Mouse (Mus musculus) c-Kit-positive CD71-positive TER-119-negative erythroid progenitor cells, embryonic 14.5 days (primary cell): ENCODE data around the gene Gpsm1.
"Not testable (repeated sequence)": the region's sequence is repeated elsewhere in the genome, so short reads cannot be mapped to it uniquely, and the experiment has no call there.

ENCODE experiments used
- DNase-seq: peaks from one replicate; pipeline ENCODE4 v3.0.0-alpha.2; 2013; ENCODE audit warnings: low read depth

The Gpsm1 gene

GRCm38 (mm10) chr2:26380131-26380771, 64.9 kb downstream of the Gpsm1 start, which contains the start of gene Snapc4:
Snapc4 (minus strand) TSS chr2:26380653.
- DNase-seq: peak; percentile 79

DNA sequence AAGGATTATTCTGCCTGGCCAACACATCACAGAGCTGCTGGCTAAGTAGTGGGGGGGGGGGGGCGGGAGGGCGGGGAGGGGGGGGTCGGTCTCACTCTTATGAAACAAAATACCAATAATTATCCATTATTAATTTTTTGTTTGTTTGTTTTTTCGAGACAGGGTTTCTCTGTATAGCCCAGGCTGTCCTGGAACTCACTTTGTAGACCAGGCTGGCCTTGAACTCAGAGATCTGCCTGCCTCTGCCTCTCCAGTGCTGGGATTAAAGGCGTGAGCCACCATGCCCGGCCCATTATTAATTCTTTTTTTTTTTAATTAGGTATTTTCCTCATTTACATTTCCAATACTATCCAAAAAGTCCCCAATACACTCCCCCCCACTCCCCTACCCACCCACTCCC, 65.6 kb downstream of the Gpsm1 start:
- not testable (repeated sequence) for DNase-seq

DNA sequence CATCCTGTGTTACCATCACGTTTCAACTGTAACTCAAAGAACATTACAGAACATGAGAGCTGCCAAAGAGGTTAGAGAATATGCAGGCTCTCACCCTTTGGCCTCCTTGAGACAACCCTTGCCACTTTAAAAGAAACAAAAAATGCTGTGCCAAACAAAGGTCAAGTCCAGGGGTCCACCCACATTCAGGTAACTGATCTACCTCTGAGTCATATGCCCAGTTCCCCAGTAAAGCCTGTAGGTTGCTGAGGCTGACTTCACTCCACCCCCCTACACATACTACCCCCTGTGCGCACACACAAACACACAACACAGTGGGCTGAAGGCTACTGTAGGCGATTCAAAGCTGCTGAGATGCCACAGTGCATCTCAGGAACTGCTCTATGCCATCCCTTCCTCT, 72.4 kb downstream of the Gpsm1 start:
- DNase-seq: no peak

- no peak for DNase-seq
These were observed 73.4 kb downstream of the Gpsm1 start for GRCm38 (mm10) chr2:26388682-26389153.

- DNase-seq: peak; percentile 68
These were observed 73.9 kb downstream of the Gpsm1 start, which contains the start of the genes Entr1 and Pmpca for GRCm38 (mm10) chr2:26389154-26389690. Entr1 (minus strand) TSS chr2:26389316. Pmpca (plus strand) TSS chr2:26389339.

- no peak for DNase-seq
These were observed 75.6 kb downstream of the Gpsm1 start for GRCm38 (mm10) chr2:26390954-26391353.

DNA sequence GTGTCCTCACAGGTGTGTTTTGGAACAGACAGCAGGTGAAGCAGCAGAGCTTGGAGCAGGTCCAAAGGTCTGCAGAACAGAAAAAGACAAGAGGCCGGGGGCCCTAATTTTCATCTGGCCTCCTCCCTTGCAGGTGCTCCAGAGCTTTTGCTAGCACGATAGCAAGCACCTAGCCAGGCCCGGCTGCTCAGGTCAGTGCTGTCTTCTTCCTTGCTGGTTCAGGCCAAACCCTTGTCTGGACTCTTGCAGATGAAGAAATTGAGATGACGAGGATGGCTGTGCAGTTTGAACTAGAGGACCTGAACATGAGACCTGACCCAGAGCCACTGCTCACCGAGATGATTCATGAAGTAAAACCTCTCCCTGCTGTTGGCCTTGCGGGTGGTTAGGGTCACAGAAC, 76.3 kb downstream of the Gpsm1 start:
- DNase-seq: no peak
